Mouse (Mus musculus) cerebellum, postnatal 36 days (tissue): Measurements from ENCODE around the gene Agr3.
A peak's percentile ranks its signal among the peaks of the same experiment; 100 is the strongest.

Experiments used
- DNase-seq, 2 experiments: peaks; one replicate each; pipeline ENCODE4 v3.0.0; 2021 to 2022; ENCODE audit warnings: mixed read lengths in 2 of 2

Agr3 gene

DNA sequence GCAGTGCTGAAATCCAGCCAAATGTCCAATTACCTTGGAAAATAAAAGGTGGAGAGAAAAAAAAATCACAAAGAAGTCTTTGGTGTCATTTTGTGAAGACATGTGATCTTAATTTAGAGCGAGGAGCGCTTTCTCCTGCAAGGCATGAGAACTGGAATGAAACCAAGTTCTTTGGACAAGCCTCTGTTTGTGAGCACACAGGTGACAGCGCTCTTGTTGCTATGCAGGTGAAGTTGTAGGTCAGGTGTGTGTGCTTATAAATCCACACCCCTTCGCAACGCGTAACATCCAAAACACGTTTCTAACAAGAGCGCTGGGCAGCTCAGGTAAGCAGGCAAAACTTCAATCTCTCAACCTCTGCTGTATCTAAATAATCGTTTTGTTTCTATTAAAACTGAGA, at the start of gene Agr3:
Gene Agr3 (plus strand): TSS at position 219 of the 400 bp plus-strand sequence.
- no peak for DNase-seq

DNA sequence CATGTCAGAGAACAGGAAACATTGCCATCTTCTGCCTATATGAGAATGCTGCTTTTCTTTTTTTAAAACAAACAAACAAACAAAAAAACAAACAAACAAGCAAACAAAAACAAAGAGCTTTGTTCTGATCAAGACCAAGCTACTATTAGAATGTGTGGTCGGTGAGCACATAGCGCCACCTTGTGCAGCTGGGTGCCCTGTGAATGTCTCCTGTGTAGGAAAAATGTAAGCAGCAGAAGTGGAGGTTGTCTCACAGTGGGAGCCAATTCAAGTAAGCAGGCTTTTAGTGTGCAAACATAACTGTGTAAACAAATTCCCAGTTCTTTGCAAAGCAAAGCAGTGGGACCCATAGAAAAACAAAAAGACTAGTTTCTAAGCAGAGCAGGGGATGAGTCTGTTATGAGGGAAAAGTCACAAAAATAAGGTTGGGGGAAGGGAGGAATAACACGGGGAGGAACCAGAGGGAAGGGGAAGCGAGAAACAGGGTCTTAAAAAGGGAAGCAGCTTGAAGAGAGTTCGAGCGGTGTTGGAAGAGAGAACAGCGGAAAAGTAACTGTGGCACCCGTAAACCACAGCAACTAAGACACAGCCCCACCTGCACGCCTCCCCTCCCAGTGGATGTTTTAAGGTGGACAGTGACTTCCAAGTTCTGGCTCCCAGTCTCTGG, 40.4 kb upstream of the Agr3 start:
- DNase-seq, result no peak

DNA sequence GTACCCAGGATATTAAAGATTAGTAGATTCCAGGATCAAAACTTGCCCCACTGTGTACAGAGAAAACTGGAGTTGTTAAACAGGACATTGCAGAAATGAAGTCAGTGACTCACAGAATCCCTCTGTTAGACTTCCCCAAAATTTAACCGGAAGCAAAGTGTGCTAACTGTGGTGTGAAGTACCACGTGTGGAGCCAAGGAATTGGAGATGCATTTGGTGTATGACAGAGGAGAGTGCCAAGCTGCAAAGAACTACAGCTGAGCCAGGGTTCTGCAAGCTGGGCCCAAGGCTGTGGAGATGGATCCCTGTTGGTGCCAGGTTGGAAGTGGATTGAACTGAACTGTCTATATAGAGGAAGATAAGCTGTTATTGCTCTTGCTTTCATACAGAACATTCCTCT, 36.0 kb upstream of the Agr3 start:
- no peak for DNase-seq

DNA sequence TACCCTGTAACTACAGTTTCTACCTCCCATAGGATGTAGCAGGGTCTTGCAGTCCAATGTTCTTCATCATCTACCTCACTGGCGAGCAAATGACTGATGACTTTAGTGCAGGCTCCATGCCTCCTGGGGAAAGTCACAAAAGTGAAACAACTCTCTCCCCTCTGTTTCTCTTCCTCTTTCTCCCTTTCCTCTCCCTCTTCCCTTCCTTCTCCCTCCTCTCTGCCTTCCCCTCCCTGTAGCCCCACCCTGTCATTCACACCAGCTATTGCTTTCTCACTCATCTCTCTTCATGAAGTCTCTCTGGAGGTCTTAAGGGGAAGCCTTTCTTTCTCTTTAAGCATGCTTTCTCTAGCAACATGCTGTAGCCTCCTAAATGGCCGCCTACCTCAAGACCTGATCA, 34.7 kb upstream of the Agr3 start:
- no peak for DNase-seq

DNA sequence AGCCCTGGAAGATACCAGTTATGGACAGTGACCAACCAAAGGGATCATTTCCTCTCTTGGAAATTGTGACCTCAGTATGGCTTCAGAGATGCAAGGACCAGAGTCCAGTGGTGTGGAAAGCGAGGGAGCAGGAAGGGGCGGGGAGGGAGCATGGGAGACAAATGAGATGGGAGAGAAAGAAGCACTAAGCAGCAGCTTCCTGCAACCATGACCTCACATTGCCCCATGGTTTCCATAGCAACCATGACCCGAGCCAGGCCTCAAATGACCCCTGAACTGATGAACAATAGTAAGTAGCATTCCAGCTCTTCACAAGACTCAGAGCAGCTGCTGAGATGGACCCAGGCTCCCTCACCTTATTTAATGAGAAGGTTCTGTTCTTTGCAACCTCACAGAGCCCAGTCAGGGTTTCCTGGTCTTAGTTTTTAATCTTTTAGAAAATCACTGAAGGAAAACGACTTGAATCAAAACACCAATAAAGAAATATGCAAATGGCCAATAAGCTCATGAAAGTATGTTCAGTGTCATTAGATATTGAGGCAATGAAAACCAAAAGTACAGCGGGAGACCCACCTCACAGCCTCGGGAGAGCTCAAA, 31.0 kb upstream of the Agr3 start:
- no peak for DNase-seq

DNA sequence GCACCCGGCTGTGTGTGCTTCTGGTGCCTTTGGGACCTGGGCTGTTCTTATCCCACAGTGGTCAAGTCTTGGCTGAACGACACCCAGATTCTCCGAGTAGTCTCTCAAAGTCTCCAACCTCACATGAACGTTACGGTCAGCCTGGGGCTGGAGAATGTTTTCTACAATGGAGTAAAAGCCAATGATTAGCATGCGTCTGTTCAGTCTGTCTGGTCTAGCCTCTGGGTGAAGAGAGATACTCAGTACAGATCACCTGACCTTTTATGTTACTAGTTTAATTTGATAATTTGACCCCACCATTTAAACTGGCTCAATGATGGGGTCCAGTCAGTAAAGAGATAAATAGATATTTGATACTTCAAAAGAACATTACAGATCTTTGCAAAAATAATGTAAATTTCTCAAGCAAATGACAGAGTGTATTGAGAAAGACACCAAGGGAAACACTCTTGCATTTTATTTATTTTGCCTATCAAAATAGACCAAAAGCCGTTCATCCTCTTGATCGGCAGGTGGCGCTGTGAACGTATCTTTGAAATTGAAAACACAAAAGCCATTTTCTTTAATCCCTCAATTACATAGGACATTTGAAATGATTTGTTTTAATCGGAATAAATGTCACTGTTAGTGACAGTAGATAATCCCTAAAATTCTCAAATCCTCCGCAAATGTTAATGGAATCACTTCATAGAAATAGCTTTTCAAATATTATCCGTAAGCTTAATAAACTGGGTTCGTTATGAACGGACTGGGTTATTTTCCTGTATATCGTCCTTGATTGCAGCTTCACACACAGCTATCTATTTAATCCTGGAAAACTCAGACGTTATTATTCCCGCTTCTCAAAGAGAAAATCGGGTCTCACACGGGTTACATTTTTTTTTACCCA, 29.3 kb upstream of the Agr3 start:
- peak; percentile 60 to 76 for DNase-seq

- DNase-seq, result peak in 1 of 2 experiments; percentile 7
These were observed 28.6 kb upstream of the Agr3 start for GRCm38 (mm10) chr12:35896764-35897282.

GRCm38 (mm10) chr12:35910632-35911031, 14.8 kb upstream of the Agr3 start:
- no peak for DNase-seq

DNA sequence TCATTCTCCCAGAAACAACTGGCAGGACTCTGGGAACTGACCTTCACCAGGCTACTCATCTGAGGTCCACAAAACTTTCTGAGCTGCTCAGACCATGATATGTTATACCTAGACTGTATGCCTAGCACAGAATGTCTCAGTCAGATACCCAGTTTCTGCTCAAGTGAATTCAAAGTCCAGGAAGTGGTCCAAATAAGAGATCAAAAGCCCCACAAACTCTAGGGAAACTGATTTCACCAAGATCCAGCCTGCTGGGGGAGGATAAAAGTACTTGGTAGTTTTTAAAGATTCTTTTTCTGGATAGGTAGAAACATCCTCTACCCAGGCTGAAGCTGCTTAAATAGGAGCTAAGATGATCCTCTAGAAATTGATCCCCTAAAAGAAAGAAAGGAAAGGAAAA, 9.6 kb upstream of the Agr3 start:
- DNase-seq, result no peak

DNA sequence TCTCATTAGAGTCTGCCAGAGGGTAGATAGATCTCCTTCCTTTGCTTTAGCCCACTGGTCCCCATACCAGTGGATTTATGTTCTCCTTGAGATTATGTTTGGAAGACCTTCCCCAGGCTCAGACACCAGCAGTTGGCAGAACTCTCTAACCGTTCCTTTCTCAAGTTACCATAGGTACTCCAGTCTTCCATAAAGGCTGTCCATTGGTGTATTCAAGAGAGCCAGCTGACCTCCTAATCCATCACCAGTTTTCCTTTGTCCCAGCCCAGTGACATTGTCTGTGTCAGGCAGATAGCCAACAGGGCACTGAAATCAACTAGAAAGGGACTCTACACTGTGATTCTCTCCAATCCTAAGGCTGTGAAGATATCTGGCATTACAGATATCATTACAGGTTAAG, 9.0 kb upstream of the Agr3 start:
- DNase-seq, result no peak

DNA sequence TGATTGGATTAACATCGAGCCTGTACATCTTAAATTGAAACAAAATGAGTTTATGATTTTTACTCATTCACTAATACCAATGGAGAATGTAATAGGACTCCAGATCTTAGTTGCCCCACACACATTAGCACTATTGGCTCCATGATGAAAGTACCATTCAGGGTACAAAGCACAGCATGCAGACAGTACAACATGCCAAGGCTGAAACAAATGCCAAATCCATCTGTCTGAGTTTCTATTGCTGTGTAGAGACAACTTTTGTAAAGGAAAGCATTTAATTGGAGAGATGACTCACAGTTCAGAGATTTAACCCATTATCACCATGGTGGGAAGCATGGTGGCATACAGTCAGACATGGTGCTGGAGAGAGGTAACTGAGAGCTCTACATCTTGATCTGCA, 7.4 kb upstream of the Agr3 start:
- DNase-seq, result no peak

GRCm38 (mm10) chr12:35927804-35928203, 2.4 kb downstream of the Agr3 start:
- DNase-seq, result no peak

DNA sequence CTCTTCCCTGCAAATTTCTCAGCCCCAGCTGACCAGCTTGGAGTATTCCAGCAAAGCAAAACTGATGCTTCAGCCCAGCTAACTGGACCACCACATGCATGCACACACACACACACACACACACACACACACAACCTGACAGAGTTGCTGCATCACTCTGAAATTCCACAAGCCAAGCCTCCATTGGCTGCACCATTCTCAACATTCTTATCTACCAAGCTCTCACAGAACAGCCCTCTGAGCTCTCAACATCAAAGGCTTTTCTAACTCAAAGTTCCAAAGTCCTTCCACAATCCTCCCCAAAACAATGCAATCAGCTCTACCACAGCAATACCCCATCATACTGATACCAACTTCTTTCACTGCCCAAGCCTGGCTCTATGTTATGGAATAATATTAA, 7.4 kb downstream of the Agr3 start:
- DNase-seq, result no peak

- no peak for DNase-seq
These were observed 26.3 kb downstream of the Agr3 start for GRCm38 (mm10) chr12:35951757-35952156.

DNA sequence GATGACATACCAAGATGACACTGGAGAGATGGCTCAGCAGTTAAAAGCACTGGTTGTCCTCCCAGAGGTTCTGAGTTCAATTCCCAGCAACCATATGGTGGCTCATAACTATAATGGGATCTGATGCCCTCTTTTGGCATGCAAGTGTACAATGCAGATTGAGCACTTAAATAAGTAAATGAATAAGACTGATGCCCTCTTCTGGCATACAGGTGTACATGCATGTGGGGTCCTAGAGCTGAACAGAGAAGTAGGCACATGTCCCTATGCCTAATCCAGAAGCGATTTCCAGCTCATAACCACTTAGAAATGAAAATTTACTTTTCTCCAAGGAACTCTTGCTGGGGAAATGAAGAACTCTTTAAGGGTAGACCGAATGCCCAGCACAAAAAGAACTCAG, 31.8 kb downstream of the Agr3 start:
- no peak for DNase-seq

- DNase-seq, result no peak
These were observed 40.8 kb downstream of the Agr3 start for GRCm38 (mm10) chr12:35966098-35966767.

DNA sequence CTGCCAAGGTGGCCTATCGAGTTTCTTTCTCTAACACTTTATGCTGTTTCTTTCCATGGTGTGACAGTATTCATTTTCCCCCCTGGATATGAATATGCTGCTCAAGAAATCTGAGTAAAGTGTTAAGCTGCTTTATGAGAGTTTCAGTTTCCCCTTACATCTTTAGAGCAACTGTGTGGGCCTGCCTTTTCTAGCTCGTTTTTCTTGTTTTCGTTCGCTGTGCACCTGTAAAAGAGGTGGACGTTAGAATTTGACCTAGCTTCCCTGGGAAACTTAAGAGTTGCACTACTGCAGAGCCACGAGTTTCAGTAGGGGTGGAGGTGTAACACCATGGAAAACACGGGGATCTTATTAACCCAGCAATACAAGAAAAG, 41.3 kb downstream of the Agr3 start:
- DNase-seq, result no peak

DNA sequence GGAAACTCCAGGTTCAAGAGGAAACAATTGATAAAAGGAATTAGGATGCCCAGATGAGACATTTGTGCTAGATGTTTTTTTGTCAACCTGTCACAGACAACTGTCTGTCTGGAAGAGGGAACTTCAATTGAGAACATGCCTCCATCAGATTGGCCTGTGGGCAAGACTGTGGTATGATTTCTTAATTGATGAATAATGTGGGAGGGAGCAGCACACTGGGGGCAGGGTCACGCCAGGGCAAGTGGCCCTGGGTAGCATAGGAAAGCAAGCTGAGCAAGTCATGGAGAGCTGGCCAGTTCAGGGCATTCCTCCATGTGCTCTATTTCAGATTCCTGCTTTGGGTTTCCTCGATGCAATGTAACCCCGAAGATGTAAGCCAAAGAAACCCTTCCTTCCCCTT, 50.5 kb downstream of the Agr3 start:
- no peak for DNase-seq

DNA sequence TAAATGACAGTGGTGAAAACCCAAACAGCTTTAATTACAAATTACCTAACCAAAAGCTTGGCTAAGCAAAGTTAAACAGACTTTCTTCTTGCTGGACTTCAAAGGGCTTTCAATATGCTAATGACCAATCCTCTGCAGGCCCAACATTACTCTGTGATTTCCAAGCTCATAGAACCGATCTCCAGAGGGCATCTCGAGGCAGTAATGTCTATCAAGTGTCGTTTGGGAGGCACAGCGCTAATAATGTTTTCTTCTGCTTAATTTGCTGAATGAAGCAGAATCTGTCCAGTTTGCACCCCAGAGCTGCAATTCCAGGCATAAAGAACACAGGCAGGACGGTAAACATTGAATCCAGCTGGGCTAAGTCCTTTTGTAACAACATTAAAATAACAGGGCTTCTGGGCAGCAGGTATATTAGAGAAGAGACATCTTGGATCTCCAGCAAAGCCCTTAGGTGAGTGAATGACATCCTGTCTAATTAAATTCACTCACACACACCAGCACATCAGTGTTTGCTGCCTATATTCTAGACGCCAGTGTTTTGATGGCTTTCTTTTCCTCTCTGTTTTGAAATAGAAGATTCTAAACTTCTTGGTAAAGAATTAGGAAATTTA, 52.3 kb downstream of the Agr3 start:
- DNase-seq, result no peak

DNA sequence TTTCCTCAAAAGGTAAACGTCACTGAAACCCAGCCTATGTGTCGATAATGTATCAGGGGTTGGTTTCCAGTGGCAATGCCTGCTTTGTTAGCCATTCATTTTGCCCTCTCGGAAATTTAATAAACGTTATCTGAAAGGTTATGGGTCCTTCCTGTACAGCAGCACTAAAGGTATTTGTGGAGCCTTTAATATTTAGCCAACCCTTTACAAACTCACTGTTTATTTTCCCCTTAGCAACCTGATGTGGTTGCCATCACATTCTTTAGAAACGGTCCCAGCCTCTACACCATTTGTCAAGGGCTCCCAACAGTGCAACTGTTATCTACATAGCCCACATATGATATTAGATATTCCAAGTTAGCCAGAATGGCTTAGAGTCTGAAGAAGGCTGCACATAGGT, 54.2 kb downstream of the Agr3 start:
- no peak for DNase-seq

DNA sequence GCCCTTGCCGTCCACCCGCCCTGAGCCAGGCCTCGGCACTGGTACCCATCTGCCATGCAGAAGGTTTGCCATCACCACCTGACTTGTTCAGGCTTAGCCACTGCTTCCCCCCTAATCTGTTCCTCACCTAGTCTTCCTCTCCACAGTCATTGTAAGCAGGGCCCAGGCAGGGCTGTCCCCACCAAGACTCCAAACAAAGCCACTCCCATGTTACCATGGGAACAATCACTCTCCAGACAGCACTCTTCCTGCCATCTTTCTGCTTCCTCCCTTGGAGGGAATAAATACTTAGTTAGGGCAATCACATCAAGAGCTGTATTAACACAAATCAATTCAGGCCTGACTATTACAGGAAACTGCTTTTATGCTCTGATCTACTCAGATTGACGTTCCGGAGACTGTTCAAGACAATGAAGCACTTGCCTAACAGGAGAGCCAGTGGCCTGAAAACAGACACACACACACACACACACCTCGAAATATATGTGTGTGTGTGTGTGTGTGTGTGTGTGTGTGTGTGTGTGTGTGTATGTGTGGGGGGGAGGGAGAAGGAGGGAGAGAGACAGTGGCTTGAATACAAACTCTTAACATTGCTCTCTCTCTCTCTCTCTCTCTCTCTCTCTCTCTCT, 56.4 kb downstream of the Agr3 start:
- no peak for DNase-seq

- DNase-seq, result no peak
These were observed 58.1 kb downstream of the Agr3 start for GRCm38 (mm10) chr12:35983472-35983871.
